Mouse (Mus musculus) kidney, adult 11 months (tissue): Measurements from ENCODE around the gene Ucp3.
"Not testable (repeated sequence)": the region's sequence is repeated elsewhere in the genome, so short reads cannot be mapped to it uniquely, and the experiment has no call there.

Experiments
- DNase-seq: peaks from one replicate; pipeline ENCODE4 v3.0.0; 2022

The Ucp3 gene

GRCm38 (mm10) chr7:100473846-100474454 lies 1.2 kb downstream of the Ucp3 start:
- no peak for DNase-seq

DNA sequence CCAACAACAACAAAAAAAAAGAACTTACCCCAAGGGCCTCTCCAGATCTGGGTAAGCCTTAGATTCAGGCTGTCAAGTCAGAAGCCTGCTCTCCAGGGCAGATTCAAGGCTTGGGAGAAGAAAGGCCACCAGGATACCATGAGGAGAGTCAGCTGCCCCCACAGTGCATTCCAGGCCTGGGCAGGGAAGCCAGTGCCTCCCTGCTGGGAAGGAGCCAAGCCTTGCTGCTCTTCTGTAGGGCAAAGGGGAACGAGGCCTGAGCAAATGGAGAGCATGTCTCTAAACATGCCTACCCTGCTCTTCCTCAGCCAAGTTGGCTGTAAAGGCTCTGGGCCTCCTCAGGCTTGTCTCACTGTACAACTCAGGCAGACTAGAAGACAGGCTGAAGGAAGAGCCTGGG lies 1.9 kb downstream of the Ucp3 start:
- DNase-seq = peak; percentile 80

DNA sequence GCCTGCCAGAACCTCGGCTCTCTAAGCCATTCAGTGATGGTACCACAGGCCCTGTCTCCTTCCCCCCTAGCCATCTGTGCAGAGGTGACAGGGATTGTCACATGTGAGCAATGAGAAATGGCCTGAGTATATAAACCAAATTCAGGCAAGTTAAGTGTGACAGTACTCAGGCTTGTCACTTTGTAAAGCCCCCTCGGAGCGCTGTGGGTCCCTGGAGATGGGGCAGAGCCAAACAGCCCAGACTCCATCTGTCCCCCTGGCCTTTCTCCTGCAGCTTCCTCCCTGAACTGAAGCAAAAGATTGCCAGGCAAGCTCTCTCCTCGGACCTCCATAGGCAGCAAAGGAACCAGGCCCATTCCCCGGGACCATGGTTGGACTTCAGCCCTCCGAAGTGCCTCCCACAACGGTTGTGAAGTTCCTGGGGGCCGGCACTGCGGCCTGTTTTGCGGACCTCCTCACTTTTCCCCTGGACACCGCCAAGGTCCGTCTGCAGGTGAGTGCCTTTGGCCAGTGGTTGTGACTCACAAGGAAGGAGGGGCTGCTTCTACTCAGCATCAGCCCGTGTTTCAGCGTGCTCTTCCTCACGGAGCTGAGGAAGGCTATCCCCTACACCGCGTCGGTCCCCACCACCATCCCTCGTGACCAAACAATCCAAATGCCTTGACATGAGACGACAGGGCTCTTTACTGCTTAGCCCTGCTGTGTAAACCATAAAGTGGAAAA lies 6.5 kb downstream of the Ucp3 start:
- DNase-seq = no peak

DNA sequence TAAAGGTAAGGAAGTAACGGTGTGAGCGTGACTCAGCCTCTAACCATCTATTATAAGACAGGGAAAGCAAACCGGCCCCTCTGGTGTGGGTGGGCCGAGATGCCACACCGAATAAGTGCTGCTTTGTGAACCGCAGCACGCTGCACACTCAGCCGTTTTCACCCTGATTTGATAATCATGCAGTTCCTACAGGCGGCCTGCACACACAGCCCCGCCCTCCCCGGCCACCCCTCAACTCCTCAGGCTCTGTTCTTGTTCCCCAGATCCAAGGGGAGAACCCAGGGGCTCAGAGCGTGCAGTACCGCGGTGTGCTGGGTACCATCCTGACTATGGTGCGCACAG lies 7.0 kb downstream of the Ucp3 start:
- DNase-seq = no peak

DNA sequence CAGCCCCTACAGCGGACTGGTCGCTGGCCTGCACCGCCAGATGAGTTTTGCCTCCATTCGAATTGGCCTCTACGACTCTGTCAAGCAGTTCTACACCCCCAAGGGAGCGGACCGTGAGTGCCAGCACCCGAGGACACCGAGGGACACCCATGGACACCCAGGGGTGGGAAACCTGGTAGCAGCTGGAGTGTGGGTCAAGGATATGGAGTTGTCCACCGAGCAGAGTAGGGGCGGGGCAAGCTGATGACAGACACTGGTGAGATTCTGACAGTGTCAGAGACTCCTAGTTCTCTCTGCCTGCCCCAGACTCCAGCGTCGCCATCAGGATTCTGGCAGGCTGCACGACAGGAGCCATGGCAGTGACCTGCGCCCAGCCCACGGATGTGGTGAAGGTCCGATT lies 7.4 kb downstream of the Ucp3 start:
- no peak for DNase-seq

- DNase-seq = not testable (repeated sequence)
Observed at GRCm38 (mm10) chr7:100482046-100482445, 9.3 kb downstream of the Ucp3 start.

DNA sequence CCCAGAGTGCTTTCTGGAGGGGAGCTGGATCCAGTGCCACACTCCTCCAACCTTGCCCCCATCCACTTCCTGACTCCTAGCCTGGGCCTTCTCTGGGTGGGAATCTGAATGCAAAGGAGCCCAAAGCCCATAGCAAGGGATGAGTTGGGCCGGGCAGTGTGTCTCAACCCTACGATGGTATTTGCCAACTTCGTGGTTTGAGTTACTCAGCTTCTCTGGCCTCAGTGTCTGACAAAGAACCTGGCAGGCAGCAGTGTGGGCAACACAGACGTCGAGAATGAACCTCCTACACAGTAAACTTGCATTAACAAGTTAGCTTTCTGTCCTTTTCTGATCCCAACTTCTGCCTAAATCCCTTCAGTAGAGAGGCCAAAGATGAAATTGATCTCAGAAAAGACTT lies 11.7 kb downstream of the Ucp3 start:
- DNase-seq = no peak

GRCm38 (mm10) chr7:100487301-100487700 lies 14.5 kb downstream of the Ucp3 start:
- DNase-seq = no peak

GRCm38 (mm10) chr7:100488474-100489048 lies 15.8 kb downstream of the Ucp3 start:
- no peak for DNase-seq

DNA sequence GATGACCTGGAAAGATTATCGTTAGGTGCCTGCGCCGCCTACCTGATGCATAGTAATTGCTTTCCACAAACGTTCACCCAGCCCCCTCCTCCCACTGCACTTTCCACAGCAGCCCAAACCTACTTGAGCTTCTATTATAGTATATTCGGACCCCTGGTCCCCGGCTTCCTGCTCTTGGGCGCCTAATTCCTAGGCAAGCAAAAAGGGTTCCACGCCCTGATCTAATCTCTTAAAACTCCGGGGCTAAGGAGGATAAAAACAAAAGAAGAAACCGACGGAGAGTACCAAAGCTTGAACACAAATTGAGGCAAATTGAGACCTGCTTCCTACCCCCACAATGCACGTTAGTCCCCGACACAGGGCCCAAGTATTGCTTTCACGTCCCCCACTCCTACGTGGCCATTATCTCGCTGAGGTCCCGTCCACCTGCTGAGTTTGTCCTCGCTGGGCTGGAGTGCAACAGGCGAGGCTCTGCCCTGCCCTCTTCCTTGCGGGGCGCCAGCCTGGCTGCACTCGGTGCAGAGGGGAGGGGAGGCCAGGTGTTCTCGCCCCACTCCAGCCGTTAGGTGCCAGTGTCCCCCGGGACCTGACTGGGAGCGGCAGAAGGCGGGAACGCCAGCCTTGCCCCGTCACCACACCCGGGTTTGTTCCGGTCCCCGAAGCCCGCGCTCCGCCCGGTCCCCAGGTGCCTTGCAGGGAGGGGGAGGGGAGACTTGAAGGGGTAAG lies 19.8 kb downstream of the Ucp3 start:
- no peak for DNase-seq

- DNase-seq = peak; percentile 78
Observed at GRCm38 (mm10) chr7:100493117-100493483, 20.3 kb downstream of the Ucp3 start, which contains the start of gene Ucp2. Gene Ucp2, plus strand, starts transcription at chr7:100493337.

GRCm38 (mm10) chr7:100493484-100494414 lies 21.0 kb downstream of the Ucp3 start:
- DNase-seq = no peak

- DNase-seq = no peak
Observed at GRCm38 (mm10) chr7:100494415-100494831, 21.6 kb downstream of the Ucp3 start.

DNA sequence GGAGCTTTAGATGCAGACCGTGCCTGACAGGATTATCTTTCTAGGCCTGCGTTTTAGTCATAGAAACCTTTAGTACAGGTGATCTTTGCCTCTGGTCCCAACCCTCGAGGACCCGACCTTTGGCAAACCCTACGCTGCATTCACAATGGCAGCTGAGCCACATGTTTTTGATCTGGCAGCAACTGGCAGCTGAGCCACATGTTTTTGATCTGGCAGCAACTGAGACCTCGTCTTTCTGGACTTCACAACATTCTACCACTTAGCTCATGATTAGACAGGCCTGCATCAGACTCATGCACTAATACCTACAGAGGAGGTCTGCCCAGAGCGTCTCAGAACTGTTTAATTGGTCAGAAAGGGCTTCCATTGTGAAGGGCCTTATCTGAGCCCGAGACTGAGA lies 22.3 kb downstream of the Ucp3 start:
- DNase-seq = peak; percentile 32

GRCm38 (mm10) chr7:100495581-100496251 lies 22.9 kb downstream of the Ucp3 start:
- peak; percentile 75 for DNase-seq

- DNase-seq = no peak
Observed at GRCm38 (mm10) chr7:100496371-100496770, 23.6 kb downstream of the Ucp3 start.

- DNase-seq = no peak
Observed at GRCm38 (mm10) chr7:100496791-100497190, 24.0 kb downstream of the Ucp3 start.

- DNase-seq = no peak
Observed at GRCm38 (mm10) chr7:100497402-100497801, 24.6 kb downstream of the Ucp3 start.

- DNase-seq = no peak
Observed at GRCm38 (mm10) chr7:100497982-100498381, 25.2 kb downstream of the Ucp3 start.

GRCm38 (mm10) chr7:100499465-100499864 lies 26.7 kb downstream of the Ucp3 start:
- DNase-seq = no peak

DNA sequence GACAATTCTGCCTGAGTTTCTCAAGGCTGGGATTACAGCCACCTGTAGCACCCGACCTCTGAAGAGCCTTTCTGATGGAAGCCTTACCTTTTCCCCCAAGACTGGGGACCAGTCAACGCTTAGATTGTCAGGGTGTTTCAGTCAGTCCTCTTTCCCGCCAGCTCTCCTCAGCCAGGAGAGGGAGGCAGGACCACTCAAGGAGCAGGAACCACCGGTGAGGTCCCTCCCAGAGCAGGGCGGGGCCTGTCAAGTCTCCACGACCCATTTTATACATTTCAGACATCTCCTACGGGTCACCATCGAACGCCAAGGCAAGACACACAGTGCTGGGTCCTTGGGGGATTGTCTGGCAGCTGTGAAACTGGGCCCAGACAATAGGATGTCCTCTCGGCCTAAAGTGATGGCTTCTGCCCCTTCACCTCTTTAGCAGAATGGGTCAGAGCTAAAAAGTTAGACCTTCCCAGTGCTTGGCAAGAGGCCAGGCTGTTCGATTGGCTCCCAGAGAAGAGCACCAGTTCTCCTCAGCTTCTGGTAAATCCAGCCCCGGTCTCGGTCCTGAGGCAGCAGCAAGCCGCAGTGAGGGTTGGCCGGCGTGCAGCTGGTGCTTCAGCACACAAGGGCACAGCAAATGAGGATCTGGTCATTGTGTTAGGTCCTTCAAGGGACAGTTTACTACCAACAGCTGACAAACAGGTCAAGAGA lies 27.6 kb downstream of the Ucp3 start:
- no peak for DNase-seq
